Mouse (Mus musculus): ENCODE measurements at regions not wholly inside any gene's neighbourhood (a gene's known extent, or its start where the extent isn't known, plus 50 kb on each side); places are given as distances from the start of the nearest gene placed in this dataset.

DNA sequence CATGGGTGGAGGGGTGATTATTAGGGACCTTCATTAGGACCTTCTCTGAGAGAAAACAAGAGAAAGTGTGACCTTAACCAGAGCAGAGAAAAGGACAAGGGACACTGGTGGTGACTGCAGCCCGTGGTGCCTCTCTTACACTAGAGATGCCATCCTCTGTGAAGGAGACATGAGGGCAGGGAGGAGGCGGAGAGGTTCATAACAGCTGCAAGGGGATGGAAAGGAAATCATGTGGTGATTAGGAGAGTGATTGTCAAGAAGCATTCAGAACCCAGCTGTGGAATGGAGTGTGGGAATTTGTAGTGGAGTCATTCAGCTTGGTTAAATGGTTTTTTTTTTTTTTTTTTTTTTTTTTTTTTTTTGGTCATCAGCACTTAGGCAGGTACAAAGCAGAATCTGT is 64.7 kb upstream of the Dnah5 start:
- no peak for TF ChIP-seq CEBPB (IDR thresholded peaks at IDR 0.05; ENCODE audit: insufficient read depth, poor library complexity, severe bottlenecking)
- no peak for TF ChIP-seq POLR2A (IDR thresholded peaks at IDR 0.05; ENCODE audit: insufficient read length, low read depth)
- no peak for TF ChIP-seq TCF3 (IDR thresholded peaks at IDR 0.05; ENCODE audit: insufficient read length, low read depth)
- TF ChIP-seq POLR2AphosphoS2 (IDR thresholded peaks at IDR 0.05; ENCODE audit: insufficient read length, low read depth): no peak
- peak in 2 of 3 experiments; percentile 69 to 75 for TF ChIP-seq MYOD1 (IDR thresholded peaks at IDR 0.05; ENCODE audit: control insufficient read depth in 1 of 3, insufficient read length in 2 of 3, low read depth in 2 of 3)
- TF ChIP-seq E2F4 (IDR thresholded peaks at IDR 0.05; ENCODE audit: insufficient read depth): no peak
- TF ChIP-seq USF1 (IDR thresholded peaks at IDR 0.05; ENCODE audit: low read depth): no peak
- TF ChIP-seq MYOG (IDR thresholded peaks at IDR 0.05; ENCODE audit: control insufficient read depth in 1 of 3, insufficient read depth in 1 of 3, insufficient read length in 2 of 3, low read depth in 2 of 3): peak in 1 of 3 experiments; percentile 68
- TF ChIP-seq MAX (IDR thresholded peaks at IDR 0.05; ENCODE audit: low read depth): no peak
- no peak for TF ChIP-seq SRF (IDR thresholded peaks at IDR 0.05; ENCODE audit: control insufficient read depth, insufficient read length, low read depth)
- no peak for TF ChIP-seq REST (IDR thresholded peaks at IDR 0.05; ENCODE audit: insufficient read depth, insufficient read length)
- TF ChIP-seq TCF12 (IDR thresholded peaks at IDR 0.05; ENCODE audit: insufficient read depth, poor library complexity, severe bottlenecking): no peak

Measured in myocyte (in vitro differentiated cells).